Mouse (Mus musculus): ENCODE data around the gene Sarm1.

GRCm38 (mm10) chr11:78438399-78438930 lies 59.1 kb downstream of the Sarm1 start:
- no peak for TF ChIP-seq POLR2A (IDR thresholded peaks at IDR 0.05; ENCODE audit: control insufficient read depth, low read depth, low read length)
- no peak for TF ChIP-seq CTCF (IDR thresholded peaks at IDR 0.05; ENCODE audit: control insufficient read depth, insufficient read depth, insufficient replicate concordance, low read depth, low read length)
